Mouse (Mus musculus): ENCODE data around the gene Sema5b.

DNA sequence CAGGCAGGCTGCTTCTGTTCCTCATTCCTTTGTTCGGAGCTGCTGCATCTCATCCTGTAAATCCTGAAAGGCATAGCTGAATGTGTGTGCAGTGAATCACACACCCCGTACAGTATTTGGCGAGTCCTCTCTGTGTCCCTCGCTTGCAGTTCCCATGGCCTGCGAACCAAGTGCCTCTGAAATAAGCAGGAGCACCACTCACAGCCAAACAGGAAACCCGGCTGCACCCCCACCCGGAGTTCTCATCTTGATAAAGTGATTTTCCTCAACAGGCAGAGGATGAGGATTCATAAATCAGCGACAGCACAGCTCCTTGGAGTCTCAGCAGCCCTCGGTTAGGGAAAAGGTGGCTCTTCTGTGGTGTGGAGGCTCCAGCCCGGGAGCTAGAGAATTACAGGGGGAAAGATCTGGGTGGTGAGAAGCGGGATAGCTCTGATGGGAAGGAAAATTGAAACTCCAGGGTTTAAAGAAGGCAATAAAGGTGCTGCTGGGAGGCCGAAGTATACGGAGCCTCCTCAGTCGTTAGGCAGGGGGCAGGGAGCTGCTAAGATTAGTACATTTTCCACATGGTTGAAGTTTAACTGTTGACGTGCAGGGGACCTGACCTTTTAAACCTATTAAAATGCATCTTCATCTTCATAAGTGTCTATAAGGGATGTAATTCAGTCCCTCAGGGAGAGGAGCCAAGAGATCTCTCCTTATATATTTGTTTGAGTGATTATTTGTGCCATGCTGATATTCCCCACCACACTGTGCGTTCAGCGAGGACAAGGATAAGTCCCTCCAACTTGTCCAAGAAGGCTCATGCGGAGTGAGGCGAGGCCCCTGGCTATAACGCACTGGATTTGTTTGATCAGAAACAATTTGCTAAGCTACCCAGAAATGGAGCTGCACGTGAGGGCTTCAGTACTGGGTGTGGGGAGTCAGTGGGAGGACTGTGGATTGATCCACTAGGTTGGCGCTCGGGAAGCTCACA, 22.7 kb upstream of the Sema5b start:
- TF ChIP-seq CTCF (IDR thresholded peaks at IDR 0.05; ENCODE audit: low read depth) (no peak), EP300 (IDR thresholded peaks at IDR 0.05; ENCODE audit: low read depth) (no peak)
